Mouse (Mus musculus) lung, adult 2 months (tissue): ENCODE data around the gene Tpm1.

Experiments
- CTCF ChIP-seq: fragments of 200-500 bp; IDR thresholded peaks from 2 replicates; pipeline ENCODE4 v1.5.1; 2011; ENCODE audit warnings: mild to moderate bottlenecking, low read length, control low read depth; ENCODE audit not compliant: insufficient read depth
- POLR2A ChIP-seq: fragments of 200-500 bp; IDR thresholded peaks from 2 replicates; pipeline ENCODE4 v1.6.1; 2011; ENCODE audit warnings: low read depth, mild to moderate bottlenecking, control low read depth, low read length, borderline replicate concordance; ENCODE audit errors: extremely low read depth

DNA sequence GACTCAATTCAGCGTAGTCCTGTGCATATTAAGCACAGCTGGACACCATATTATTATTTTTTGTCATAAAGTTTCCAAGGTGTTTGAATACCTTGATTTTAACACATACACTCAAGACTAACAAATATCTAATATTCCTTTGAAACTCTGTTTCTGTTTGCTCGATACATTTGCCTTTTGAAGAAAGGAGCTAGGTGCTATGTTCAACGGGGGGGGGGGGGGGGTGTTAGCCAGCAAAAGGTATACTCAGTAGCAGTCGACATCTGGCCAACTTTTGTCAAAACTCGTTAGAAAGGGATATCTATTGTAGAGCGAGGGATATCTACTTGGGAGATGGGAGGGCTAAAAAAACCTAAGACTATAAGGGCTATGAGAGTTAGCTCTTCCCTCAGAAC lies 6.4 kb downstream of the Tpm1 start:
- TF ChIP-seq CTCF (no peak), POLR2A (no peak)
